Mouse (Mus musculus) small intestine, adult 2 months (tissue): ENCODE measurements around the gene Nme2.

Experiments
- CTCF ChIP-seq: fragments of 200-500 bp; IDR thresholded peaks from 2 replicates; pipeline ENCODE4 v1.5.1; 2012; ENCODE audit warnings: low read depth, mild to moderate bottlenecking, control low read depth, inconsistent platforms, low read length, moderate library complexity, mixed read lengths; ENCODE audit not compliant: insufficient replicate concordance, insufficient read length; ENCODE audit errors: extremely low read depth
- POLR2A ChIP-seq: fragments of 200-500 bp; IDR thresholded peaks from 2 replicates; pipeline ENCODE4 v1.6.1; 2012; ENCODE audit warnings: low read depth, mild to moderate bottlenecking, control low read depth, inconsistent platforms, low read length, moderate library complexity

DNA sequence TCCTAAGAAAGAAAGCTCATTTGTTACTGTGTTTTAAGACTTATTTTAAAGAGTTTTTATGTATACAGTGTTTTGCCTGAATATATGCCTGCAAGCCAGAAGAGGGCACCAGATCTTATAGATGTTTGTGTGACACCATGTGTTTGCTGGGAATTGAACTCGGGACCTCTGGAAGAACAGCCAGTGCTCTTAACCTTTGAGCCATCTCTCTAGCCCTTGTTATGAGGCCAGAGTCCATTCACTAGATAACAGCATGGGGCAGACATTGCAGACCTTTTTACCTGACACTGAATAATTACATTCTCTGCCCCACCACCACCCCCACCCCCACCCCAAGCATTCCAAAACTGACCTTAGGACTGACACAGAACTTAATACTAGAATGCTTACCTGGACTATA lies 6.0 kb downstream of the Nme2 start:
- TF ChIP-seq CTCF (no peak), POLR2A (no peak)
